Mouse (Mus musculus) liver, adult 2 months (tissue): ENCODE data around the gene Npm3. TPM values are rescaled to one million over a fixed set of nuclear protein-coding genes. Genes with fewer than 3 reads are reported as not detected.

Source experiments
- DNase-seq: peaks from one replicate; pipeline ENCODE4 v3.0.0-alpha.2; 2011; ENCODE audit warnings: low read depth, low spot score; ENCODE audit errors: extremely low read depth
- H3K27ac ChIP-seq: fragments of 200-500 bp; replicated peaks from 2 replicates; pipeline ENCODE4 v1.5.1; 2012; ENCODE audit warnings: low read depth, mild to moderate bottlenecking, control low read depth, inconsistent platforms, low read length; ENCODE audit not compliant: insufficient read depth
- H3K27me3 ChIP-seq: fragments of 200-500 bp; 2 replicates; pipeline ENCODE4 v1.6.1; 2012; ENCODE audit warnings: mild to moderate bottlenecking, moderate library complexity, low read length, inconsistent platforms; ENCODE audit not compliant: control insufficient read depth, insufficient read depth
- H3K36me3 ChIP-seq: fragments of 200-500 bp; 2 replicates; pipeline ENCODE4 v1.6.1; 2012; ENCODE audit warnings: low read length, inconsistent platforms; ENCODE audit not compliant: control insufficient read depth, insufficient read depth
- H3K4me1 ChIP-seq: fragments of 200-500 bp; 2 replicates; pipeline ENCODE4 v1.6.1; 2011; ENCODE audit warnings: low read length; ENCODE audit not compliant: control insufficient read depth, insufficient read depth
- H3K4me3 ChIP-seq: fragments of 200-500 bp; 2 replicates; pipeline ENCODE4 v1.5.1; 2011; ENCODE audit warnings: low read depth, mild to moderate bottlenecking, control low read depth, low read length, moderate library complexity; ENCODE audit not compliant: insufficient read depth
- H3K79me2 ChIP-seq: fragments of 200-500 bp; 2 replicates; pipeline ENCODE4 v1.6.1; 2012; ENCODE audit warnings: inconsistent platforms, mild to moderate bottlenecking, low read length, moderate library complexity; ENCODE audit not compliant: control insufficient read depth, insufficient read depth
- H3K9ac ChIP-seq: fragments of 200-500 bp; 2 replicates; pipeline ENCODE4 v1.6.1; 2012; ENCODE audit warnings: low read depth, mild to moderate bottlenecking, control low read depth, inconsistent platforms, low read length
- CTCF ChIP-seq: fragments of 200-500 bp; IDR thresholded peaks from 2 replicates; pipeline ENCODE4 v1.5.1; 2011; ENCODE audit warnings: low read depth, low read length, control low read depth
- POLR2A ChIP-seq: fragments of 200-500 bp; IDR thresholded peaks from 2 replicates; pipeline ENCODE4 v1.6.1; 2011; ENCODE audit warnings: low read length, control low read depth; ENCODE audit not compliant: insufficient read depth; ENCODE audit errors: extremely low read depth
- WGBS: fragments of 180-500 bp; shearing (Covaris S2); methylation state at CpG from one replicate; pipeline ENCODE4 v1.1.7; 2018; 5-methylcytosine and 5-hydroxymethylcytosine counted together
- polyA plus RNA-seq: library from polyadenylated mRNA; depleted of rRNA; stranded (reverse); fragments of >200 nt; gene quantifications from 2 replicates; pipeline ENCODE4 v1.2.3, GENCODE M21; 2012
- total RNA-seq: library from RNA; depleted of rRNA; stranded (reverse); fragments of >200 nt; gene quantifications from 2 replicates; pipeline ENCODE4 v1.2.3, GENCODE M21; 2014

Npm3 gene
- total and polyA plus RNA-seq, 2 experiments = 23.0 to 32.2 TPM

DNA sequence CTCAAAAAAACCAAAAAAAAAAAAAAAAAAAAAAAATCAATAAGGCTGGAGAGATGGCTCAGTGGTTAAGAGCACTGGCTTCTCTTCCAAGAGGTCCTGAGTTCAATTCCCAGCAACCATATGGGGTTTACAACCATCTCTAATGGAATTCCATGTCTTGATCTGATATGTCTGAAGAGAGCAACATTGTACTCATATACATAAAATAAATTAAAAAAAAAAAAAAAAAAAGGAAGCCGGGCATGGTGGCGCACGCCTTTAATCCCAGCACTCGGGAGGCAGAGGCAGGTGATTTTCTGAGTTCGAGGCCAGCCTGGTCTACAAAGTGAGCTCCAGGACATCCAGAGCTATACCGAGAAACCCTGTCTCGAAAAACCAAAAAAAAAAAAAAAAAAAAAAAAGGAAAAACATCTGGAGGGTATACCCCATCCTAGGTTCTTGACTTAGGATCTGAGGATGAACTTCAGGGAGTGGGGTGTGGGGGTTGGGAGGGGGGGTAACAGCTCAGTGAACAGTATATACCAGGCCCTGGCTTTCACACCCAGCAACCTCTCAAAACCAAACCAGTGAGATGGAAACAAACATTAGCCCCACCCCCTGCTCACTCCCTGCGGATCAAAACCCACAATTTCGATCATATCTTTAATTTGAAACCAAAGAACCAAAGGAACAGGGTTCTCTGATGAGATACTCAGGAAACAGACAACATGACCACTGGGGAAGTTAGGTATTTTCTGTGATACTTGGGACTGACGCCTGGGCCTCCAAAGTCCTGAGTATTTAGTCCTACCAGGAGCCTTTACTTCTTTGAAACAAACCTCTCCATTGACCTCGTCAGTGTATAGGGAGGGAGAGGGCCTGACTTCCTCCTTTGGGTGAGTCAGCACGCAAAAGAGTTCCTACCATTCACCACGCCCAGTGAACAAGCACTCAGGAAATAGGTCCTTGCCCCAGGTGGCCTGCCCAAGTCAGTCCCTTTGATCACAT lies 40.8 kb upstream of the Npm3 start:
- H3K4me3 ChIP-seq = no peak overlapping the region
- no peak for DNase-seq
- no peaks in the 10 kb centered on the region for H3K4me1 ChIP-seq
- no peak overlapping the region for H3K9ac ChIP-seq
- 86% methylated on average over 13 of the region's 13 CpGs for WGBS
- no peaks in the 10 kb centered on the region for H3K27me3 ChIP-seq
- TF ChIP-seq POLR2A = no peak
- no peak for TF ChIP-seq CTCF
- no peaks in the 10 kb centered on the region for H3K36me3 ChIP-seq
- no peak overlapping the region for H3K27ac ChIP-seq
- H3K79me2 ChIP-seq = no peaks in the 10 kb centered on the region

DNA sequence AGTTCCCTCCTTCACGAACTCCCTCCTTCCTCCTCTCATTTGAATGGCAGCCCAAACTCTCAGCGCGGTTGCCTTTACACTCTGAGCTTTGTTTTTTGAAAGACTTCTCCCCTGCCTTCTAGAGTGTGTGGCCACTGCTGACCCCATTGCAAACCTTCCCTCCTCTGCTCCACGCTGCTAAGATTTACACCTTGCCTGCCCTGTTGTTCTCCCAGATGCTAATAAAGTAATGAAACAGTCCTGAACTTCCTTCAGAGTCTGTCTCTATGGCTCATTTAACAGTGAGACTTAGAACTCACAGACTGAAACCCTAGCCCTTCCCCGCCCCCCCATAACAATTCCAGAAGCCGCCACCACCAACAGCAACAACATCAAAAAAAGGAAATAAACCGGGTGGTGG lies 40.0 kb upstream of the Npm3 start:
- no peaks in the 10 kb centered on the region for H3K4me1 ChIP-seq
- H3K36me3 ChIP-seq = no peaks in the 10 kb centered on the region
- 89% methylated on average over 7 of the region's 7 CpGs for WGBS
- no peak overlapping the region for H3K4me3 ChIP-seq
- no peak for TF ChIP-seq POLR2A
- TF ChIP-seq CTCF = no peak
- no peak for DNase-seq
- no peak overlapping the region for H3K27ac ChIP-seq
- H3K79me2 ChIP-seq = no peaks in the 10 kb centered on the region
- H3K9ac ChIP-seq = no peak overlapping the region
- H3K27me3 ChIP-seq = no peaks in the 10 kb centered on the region

DNA sequence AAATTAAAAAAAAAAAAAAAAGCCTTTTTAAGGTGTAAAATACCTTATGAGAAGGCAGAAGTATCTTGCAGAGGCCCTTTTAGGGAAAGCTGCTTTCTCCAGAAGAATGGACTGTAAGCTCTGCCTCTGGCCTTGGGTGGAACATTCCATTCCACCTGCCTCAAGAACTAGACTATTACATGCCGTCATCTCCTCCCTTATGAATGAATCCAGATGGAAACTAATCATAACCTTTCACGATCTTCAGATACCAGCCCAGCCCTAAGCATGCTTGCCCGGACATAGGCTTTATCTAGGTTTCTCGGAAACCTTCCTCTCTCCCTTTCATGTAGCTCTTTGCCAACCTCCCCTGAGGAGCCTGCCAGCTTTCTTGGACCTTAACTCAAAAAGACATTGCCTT lies 38.9 kb upstream of the Npm3 start:
- Histone ChIP-seq H3K36me3 (no peaks in the 10 kb centered on the region), H3K4me3 (no peak overlapping the region), H3K27me3 (no peaks in the 10 kb centered on the region), H3K4me1 (peaks cover 4% of the 10 kb centered on the region), H3K9ac (no peak overlapping the region), H3K27ac (no peak overlapping the region), H3K79me2 (no peaks in the 10 kb centered on the region)
- TF ChIP-seq CTCF (no peak), POLR2A (no peak)
- DNase-seq = no peak
- WGBS = 88% methylated on average over 4 of the region's 4 CpGs

DNA sequence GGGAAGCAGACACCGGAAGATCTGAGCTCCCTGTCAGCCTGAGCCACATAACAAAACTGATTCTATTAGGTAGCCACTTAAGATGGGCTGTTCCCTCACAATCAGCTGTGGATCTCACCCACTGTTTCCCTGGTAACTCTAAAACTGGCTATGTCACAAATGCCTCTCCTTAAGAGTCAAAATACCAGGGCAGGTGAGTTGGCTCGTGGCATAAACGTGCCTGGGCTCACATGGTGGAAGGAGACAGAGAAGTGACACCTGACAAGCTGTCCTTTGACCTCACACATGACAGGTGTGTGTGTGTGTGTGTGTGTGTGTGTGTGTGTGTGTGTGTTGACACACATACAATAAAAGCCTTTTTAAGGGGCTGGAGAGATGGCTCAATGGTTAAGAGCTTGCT lies 38.1 kb upstream of the Npm3 start:
- no peak for DNase-seq
- no peak for TF ChIP-seq CTCF
- WGBS = 72% methylated on average over 3 of the region's 3 CpGs
- H3K36me3 ChIP-seq = no peaks in the 10 kb centered on the region
- H3K4me3 ChIP-seq = no peak overlapping the region
- no peak overlapping the region for H3K9ac ChIP-seq
- H3K79me2 ChIP-seq = peaks cover 7% of the 10 kb centered on the region
- no peak overlapping the region for H3K27ac ChIP-seq
- peaks cover 4% of the 10 kb centered on the region for H3K4me1 ChIP-seq
- H3K27me3 ChIP-seq = no peaks in the 10 kb centered on the region

DNA sequence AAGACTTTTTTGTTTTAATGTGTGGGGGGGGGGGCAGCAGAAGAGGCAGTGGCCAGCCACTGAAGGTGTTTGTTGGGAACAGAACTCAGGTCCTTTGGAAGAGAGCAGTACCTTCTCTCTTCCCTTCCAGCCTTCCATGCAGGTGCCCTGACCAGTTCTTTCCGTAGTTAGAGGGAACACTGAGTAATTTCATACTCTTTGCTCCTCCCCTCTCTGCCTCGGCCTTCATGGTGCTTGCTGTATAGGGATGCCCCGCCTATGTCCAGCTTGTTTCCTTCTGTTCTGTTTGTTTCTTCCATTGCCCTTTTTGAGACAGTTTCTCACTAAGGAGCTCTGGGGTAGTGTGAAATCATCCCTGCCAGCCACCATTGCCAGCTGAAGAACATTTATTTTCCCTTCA lies 36.1 kb upstream of the Npm3 start:
- peaks cover 16% of the 10 kb centered on the region for H3K79me2 ChIP-seq
- TF ChIP-seq CTCF (no peak), POLR2A (no peak)
- 77% methylated on average over 3 of the region's 3 CpGs for WGBS
- H3K9ac ChIP-seq = no peak overlapping the region
- H3K4me1 ChIP-seq = peaks cover 4% of the 10 kb centered on the region
- no peak overlapping the region for H3K4me3 ChIP-seq
- DNase-seq = no peak
- H3K27ac ChIP-seq = no peak overlapping the region
- no peaks in the 10 kb centered on the region for H3K36me3 ChIP-seq
- no peaks in the 10 kb centered on the region for H3K27me3 ChIP-seq
